Mouse (Mus musculus): Measurements from ENCODE around the gene Myh2.

Myh2 gene

DNA sequence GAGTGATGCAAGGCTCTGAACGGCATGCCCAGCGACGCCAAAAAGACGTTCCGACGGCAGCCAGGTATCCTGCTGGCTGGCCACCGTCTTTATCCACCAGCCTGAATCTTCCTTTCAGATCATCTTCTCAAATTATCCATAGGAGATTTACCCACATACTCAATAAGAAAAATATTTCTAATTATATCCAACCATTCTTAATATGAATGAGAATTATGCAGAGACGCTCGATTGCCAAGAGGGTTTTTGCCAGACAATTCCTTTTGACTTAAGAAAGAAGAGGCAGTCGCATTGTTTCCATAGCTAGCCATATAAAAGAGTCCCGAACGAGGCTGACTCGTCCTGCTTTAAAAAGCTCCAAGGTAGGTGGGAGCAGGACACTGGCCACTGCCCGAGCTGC lies at the start of gene Myh2:
TSS of gene Myh2 (plus strand) at position 301 of the 400 bp plus-strand sequence.
- DNase-seq (ENCODE audit: low read depth, low spot score): no peak

DNA sequence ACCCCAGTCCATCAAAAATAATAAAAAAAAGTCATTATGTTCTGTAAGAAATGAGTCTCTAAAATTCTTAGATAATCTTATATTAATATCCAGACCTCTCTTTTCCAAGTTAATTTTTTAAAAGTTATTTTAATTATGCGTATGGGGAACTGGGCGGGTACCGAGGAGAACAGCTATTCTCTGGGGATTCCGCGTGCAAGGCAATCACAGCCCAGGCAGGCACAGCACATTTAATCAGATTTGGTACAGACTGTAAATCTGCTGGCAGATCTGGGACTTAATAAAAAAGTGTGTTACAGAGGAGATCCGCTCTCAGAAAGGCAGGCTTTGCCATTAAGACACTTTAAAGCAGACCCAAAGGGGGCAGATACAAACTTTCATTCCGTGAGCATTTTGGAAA lies 45.9 kb upstream of the Myh2 start:
- DNase-seq (ENCODE audit: low read depth, low spot score): no peak

DNA sequence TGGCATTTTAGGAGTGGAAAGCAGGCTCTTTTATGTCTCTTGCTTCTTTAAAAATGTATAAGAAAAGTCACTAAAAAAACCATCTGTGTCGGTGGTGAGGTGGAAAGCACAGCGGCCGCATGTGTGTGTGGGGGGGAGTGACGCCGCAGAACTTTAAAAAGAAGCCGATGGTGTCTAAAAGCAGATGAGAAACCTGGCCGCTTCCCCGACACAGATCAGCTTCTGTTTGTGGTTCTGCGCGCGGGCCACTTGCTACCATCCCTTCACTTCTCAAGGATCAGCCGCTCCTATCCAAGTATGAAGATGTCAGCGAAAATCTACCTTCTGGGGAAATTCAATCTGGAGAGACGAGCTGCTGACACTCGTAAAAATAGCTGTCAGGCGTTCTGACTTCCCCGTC lies 45.5 kb upstream of the Myh2 start:
- DNase-seq (ENCODE audit: low read depth, low spot score): no peak

DNA sequence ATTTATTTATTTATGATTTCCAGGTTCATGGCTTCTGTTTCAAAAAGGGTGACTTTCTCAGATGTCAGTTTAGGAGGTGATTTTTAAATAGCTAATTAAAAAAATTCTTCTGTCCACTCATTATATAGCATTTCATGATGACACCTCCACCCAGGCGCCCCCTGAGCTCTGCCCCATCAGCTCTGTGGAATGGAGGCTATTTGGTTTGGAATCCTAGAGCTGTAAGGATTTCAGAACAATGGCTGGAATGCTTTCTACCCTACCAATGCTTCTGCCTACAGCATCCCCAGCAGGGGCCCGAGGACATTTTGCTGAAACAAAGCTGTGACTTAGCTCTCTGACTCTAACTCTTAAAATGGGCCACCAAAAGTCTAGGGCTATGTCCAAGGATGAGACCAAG lies 37.3 kb upstream of the Myh2 start:
- DNase-seq (ENCODE audit: low read depth, low spot score): no peak

DNA sequence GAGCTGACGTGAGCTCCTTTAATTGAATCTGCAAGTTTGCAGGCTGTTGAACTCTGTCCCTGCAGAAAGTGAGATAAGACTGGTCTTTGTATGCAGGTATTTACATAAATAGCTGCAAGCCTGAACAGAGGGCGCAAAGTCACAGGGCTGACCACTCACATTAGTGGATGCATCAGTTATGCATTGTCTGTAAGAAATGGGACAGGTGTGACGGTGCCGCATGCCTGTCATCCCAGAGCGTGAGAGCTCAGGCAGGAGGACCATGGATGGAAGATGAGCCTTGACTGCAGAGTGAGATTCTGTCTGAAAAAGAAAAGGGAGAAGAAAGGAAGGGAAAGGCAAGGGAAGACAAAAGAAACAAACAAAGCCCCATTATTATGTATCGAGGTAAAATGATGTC lies 36.2 kb upstream of the Myh2 start:
- no peak for DNase-seq (ENCODE audit: low read depth, low spot score)

DNA sequence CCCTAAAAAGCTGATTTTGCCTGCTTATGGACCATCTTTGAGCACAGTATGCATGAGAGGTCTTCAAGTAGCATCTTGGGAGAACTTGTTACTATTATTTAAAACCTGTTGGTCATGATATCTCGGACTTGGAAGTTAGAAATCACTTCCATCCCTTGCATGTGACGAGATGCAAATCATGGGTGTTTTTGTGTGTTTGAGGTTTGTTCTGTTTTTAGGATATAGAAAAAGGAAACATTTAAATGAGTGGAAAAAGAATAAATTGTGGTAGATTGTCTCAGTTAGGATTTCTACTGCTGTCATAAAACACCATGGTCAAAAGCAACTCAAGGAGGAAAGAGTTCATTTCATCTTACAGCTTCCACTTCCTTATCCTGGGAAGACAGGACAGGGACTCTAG lies 35.3 kb upstream of the Myh2 start:
- no peak for DNase-seq (ENCODE audit: low read depth, low spot score)

DNA sequence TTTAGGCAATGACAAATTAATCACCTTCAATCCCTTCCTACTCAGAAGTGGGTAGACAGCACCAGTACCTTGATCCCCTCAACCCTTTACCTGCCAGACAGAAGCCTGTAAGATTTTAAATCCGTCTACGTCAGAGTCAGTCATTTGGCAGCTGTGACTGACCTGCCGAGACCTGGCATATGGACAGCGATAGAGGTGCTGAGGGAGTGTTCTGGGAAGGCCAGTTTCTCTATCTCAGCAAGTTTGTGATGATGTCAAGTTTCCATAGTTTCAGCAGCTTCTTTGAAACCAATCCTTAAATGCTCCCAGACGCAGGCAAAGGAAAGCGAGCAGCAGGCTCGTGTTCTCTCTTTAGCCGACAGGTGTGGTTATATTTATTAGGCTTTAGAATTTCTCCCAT lies 31.3 kb upstream of the Myh2 start:
- no peak for DNase-seq (ENCODE audit: low read depth, low spot score)

- no peak for DNase-seq (ENCODE audit: low read depth, low spot score)
Observed at GRCm38 (mm10) chr11:67140175-67140574, 30.7 kb upstream of the Myh2 start.

DNA sequence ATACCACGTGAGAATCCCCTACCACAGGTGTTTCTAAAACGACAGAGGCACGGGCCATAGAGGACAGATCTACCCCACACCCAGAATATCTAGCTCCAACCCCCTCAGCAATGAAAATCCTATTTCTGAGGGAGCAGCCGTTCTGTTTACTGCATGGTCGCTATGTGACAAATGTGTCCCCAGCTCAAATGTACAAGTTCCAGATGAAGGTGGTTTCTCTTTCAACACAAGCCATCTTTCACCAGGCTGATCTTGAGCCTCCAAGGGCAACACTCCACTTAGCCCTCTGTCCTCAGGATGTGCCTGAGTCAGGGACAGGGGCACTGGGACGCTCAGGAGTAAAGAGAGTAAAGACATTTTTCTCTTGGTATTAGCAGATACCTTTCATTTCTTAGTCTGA lies 29.8 kb upstream of the Myh2 start:
- DNase-seq (ENCODE audit: low read depth, low spot score): no peak

DNA sequence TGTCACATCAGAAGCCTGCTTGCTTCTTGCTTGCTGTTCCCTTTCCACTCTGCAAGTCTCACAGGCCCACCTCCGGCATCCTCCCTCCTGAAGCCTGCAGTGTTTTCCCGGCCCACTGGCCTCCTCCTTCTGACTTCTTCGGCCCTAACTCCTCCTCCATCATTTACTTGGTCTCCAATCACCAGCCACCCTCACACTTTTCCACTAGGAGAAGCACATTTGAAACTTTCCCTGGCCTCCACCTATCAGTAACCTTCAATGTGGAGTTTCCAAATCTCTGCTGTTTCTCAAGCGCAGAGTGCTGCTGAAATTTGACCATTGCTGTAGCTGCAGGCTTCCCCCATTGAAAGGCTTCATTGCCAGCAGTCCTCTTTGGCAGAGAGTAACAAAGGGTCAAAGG lies 28.8 kb upstream of the Myh2 start:
- DNase-seq (ENCODE audit: low read depth, low spot score): no peak

- no peak for DNase-seq (ENCODE audit: low read depth, low spot score)
Observed at GRCm38 (mm10) chr11:67143065-67143464, 27.8 kb upstream of the Myh2 start.

DNA sequence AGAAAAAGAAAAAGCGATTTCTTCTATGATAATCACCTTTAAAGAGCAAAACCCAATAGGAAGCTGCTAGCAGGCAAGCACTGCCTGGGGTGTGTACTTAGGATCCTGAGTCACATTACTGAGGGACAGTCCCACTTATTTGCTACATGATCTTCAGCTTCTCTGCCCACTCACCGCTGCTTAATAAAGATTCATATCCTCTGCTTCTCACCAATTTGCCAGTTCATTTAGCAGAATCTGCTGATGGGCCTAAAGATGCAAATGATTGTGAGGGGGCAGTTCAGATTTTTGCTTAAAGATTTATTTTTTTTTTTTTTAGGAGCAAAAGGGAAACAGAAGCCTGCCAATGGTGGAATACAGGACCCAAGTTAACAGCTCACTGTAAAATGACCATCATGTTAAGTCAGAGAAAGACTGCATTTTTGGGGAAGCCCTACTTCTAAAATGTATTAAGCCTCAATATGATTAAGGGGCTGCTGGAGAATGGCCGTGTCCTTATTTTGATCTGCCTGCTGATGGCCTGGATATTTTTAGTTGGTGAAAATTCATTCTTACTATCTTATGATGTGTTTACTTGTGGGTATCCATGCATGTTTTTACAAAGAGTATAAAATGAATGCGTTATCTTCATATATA lies 26.8 kb upstream of the Myh2 start:
- DNase-seq (ENCODE audit: low read depth, low spot score): no peak

DNA sequence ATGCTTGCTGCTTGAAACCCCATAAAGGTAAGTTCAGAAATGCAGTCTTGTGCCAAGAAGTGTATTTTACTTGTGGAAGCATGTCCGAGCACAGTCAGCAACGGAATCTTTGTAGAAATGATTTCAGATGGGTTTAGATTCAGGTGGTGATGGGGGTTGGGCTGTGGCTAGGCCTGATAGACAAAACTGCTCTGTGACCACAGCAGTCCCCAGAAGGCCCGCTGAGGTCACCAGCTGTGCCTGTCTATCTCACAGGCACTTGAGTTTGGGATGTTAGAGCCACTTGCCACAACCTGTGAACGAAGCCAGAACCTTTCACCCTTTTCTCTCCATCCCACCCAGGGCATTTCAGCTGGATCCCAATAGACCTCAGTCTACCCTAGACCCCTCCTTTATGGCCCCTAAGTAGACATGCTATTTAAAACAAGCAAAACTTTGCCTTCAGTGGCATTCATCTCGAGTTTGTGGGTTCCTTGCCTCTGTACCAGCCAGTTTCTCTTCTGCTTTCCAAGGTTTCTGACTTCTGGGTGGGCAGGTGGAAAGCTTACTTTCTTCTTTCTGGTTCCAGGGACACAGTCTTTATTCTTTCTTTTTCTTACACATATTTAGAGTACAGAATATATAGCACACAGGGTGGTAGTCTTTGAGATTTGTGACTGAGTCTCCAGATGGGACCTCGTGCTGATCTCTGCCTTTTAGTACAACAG lies 26.1 kb upstream of the Myh2 start:
- DNase-seq (ENCODE audit: low read depth, low spot score): no peak

- no peak for DNase-seq (ENCODE audit: low read depth, low spot score)
Observed at GRCm38 (mm10) chr11:67145482-67146408, 25.1 kb upstream of the Myh2 start.

- no peak for DNase-seq (ENCODE audit: low read depth, low spot score)
Observed at GRCm38 (mm10) chr11:67146409-67147282, 24.2 kb upstream of the Myh2 start.

- DNase-seq (ENCODE audit: low read depth, low spot score): no peak
Observed at GRCm38 (mm10) chr11:67147283-67147921, 23.4 kb upstream of the Myh2 start.

DNA sequence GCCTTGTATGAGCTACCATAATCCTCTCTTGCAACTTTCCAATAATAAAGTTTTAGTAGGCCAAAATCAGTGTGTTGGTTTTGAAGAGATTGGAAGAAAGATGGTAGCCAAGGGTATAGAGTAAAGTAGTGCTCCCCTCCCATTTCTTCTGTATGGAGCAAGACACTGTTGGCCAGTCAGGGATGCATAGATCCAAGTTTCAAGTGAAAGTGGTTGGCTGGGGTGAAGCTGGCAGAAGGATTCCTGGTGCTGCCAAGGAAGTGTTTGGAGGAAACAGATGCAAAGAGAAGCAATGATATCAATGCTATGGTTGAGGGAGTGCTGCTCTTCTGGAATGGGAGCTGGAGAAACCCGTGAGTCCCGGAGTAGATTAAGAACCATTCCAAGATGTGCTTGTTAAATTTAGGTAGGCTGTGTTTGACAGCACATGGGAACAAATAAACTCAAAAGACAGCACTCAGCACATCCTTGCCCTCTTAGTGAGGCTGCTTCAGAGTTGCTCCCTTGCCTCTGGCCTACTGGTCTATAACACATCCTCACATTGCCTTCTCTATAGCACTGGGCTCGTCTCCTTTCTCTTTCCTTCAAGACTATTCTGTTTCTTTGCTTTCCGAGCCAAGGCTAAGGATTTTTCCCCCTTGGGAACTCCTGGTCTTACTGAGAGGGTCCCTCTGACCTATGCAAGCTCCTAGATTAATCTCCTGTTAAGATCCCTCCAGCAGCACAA lies 22.4 kb upstream of the Myh2 start:
- DNase-seq (ENCODE audit: low read depth, low spot score): no peak

DNA sequence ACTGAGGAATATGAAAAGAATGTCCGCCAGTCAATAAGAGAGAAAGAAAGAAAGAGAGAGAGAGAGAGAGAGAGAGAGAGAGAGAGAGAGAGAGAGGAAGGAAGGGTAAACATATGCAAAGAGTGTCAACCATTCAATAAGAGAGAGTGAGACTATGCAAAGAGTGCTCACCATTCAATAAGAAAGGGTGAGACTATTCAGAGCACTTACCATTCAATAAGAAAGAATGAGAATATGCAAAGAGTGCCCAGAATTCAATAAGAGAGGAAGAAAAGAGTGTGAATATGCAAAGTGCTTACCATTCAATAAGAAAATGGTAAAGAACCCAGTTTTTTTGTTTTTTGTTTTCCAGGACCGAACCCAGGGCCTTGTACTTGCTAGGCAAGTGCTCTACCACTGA lies 20.6 kb upstream of the Myh2 start:
- DNase-seq (ENCODE audit: low read depth, low spot score): no peak

DNA sequence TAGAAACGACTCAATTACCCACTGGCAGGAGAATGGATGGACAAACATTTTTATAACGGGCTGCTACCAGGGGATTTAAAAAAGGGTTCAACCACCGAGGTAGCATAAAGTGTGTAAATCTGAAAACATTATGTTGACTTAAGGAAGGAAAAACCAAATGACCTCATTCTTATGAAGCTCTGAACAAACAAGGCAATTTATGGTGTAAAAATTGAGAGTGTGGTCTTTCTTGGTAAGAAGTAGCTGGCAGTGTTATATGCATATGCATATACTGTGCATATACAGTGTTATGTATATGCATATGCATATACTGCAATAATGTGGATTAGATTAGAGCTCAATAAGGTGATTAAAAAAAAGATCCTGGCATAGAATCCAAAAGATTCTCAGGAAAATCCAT lies 19.7 kb upstream of the Myh2 start:
- DNase-seq (ENCODE audit: low read depth, low spot score): no peak

Data from embryo, embryonic 11.5 days (tissue).